Mouse (Mus musculus) hematopoietic stem cell, adult 5-6 weeks (primary cell): ENCODE results near the gene Nudt1. TPM values are rescaled to one million over a fixed set of nuclear protein-coding genes. Genes with fewer than 3 reads are reported as not detected.

Experiments used
- ATAC-seq, 2 experiments: fragments of 125-278 bp in 1 of 2; replicated peaks in 1 of 2; 2 replicates each; pipeline ENCODE4 v1.8.0; 2016 to 2017; ENCODE audit warnings: inconsistent platforms in 2 of 2, mild to moderate bottlenecking in 2 of 2, moderate number of reproducible peaks in 2 of 2, low read depth in 1 of 2, moderate TSS enrichment in 1 of 2; ENCODE audit not compliant: low FRiP score in 2 of 2, poor library complexity in 2 of 2, severe bottlenecking in 2 of 2, insufficient read depth in 1 of 2, low TSS enrichment in 1 of 2
- total RNA-seq: library from RNA; stranded (forward); fragments of 172-1452, 232-1000 nt; gene quantifications from 2 replicates; pipeline ENCODE4 v1.2.3, GENCODE M21; 2017

The Nudt1 gene
- total RNA-seq, 1 experiment from 2014 or later, result 50.6 TPM

GRCm38 (mm10) chr5:140370446-140371254 is 49.2 kb downstream of the Nudt1 start:
- no peak for ATAC-seq

- no peak for ATAC-seq
These were observed 50.2 kb downstream of the Nudt1 start for GRCm38 (mm10) chr5:140371671-140372070.

- ATAC-seq, result no peak
These were observed 52.3 kb downstream of the Nudt1 start for GRCm38 (mm10) chr5:140373711-140374110.

- ATAC-seq, result no peak
These were observed 52.8 kb downstream of the Nudt1 start for GRCm38 (mm10) chr5:140374226-140374625.

GRCm38 (mm10) chr5:140375249-140375829 is 53.9 kb downstream of the Nudt1 start:
- ATAC-seq, result no peak

- ATAC-seq, result peak; percentile 43 to 47; a peak in 1 of 4 replicates
These were observed 56.8 kb downstream of the Nudt1 start for GRCm38 (mm10) chr5:140378121-140378853.

GRCm38 (mm10) chr5:140379299-140379698 is 57.8 kb downstream of the Nudt1 start:
- ATAC-seq, result peak; percentile 82 to 84

- ATAC-seq, result no peak
These were observed 59.7 kb downstream of the Nudt1 start for GRCm38 (mm10) chr5:140381156-140381555.

- ATAC-seq, result peak; percentile 32 to 44; a peak in 3 of 4 replicates
These were observed 61.2 kb downstream of the Nudt1 start for GRCm38 (mm10) chr5:140382688-140383087.

- ATAC-seq, result no peak
These were observed 62.1 kb downstream of the Nudt1 start for GRCm38 (mm10) chr5:140383559-140383958.

- ATAC-seq, result no peak
These were observed 63.0 kb downstream of the Nudt1 start for GRCm38 (mm10) chr5:140384462-140384861.

GRCm38 (mm10) chr5:140387236-140387635 is 65.8 kb downstream of the Nudt1 start:
- ATAC-seq, result no peak

Other genes starting within 250 kb of the Nudt1 start
- 59.8 and 70.7 TPM in 2 replicates for gene Mad1l1, start 104 bp upstream of the Nudt1 start, total RNA-seq
- 5.3 and 8.9 TPM in 2 replicates for gene Mrm2, start 10.2 kb downstream of the Nudt1 start, total RNA-seq
- gene Snx8, start 67.6 kb downstream of the Nudt1 start, total RNA-seq, result 3.4 and 5.4 TPM in 2 replicates
- 118 and 144 TPM in 2 replicates for gene Eif3b, start 97.7 kb downstream of the Nudt1 start, total RNA-seq
- gene Gm4869, start 124.0 kb downstream of the Nudt1 start, total RNA-seq, result not detected in 2 replicates
- 21.4 and 26.2 TPM in 2 replicates for gene Chst12, start 183.9 kb downstream of the Nudt1 start, total RNA-seq
- not detected in 2 replicates for gene Grifin, start 243.4 kb downstream of the Nudt1 start, total RNA-seq